Mouse (Mus musculus): ENCODE results near the gene Mfsd5. TPM values are rescaled to one million over a fixed set of nuclear protein-coding genes. Genes with fewer than 3 reads are reported as not detected.

The Mfsd5 gene
- polyA plus RNA-seq, 1 experiment from 2014 or later = 72.7 TPM

DNA sequence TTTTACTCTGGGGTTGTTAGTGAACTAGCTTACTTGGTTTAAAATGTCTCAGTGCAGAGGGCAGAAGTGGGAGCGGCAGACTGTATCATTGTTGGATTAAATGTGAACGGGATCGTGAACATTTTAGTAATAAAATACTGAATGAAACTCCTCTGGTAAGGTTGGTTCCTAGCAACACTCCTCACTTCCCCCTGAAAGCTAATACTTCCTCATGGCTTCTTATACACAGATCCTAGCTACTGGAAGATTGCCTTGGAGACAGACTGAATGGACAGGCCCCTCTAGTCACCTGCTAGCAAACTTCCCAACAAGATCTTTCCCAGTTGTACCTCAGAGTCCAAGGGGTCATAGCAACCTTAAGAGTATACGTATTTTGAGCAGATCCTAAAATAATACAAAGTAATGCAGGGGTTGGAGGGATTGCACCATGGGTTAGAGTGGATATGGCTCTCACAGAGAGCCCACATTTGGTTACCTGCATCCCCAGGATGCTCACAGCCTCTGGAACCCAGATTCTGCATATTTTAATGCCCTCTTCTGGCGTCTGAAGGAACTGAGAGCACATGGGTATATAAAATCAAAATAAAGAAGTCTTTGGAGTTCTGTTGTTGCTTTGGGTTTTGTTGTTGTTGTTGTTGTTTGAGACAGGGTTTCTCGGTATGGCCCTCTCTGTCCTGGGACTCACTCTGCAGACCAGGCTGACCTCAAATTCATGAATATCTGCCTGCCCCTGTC is 5.1 kb upstream of the Mfsd5 start:
- Histone ChIP-seq H3K4me1 (ENCODE audit: insufficient read depth, low read depth, low read length) (peaks cover 6% of the 10 kb centered on the region; the same call in 1 of the 2 replicates), H3K36me3 (ENCODE audit: insufficient read depth, low read length) (no peaks in the 10 kb centered on the region), H3K27me3 (replicated peaks; ENCODE audit: insufficient read depth, low read length) (no peaks in the 10 kb centered on the region), H3K27ac (ENCODE audit: low read length) (no peak overlapping the region), H3K9me3 (ENCODE audit: low read length) (no peaks in the 10 kb centered on the region), H3K9ac (replicated peaks; ENCODE audit: low read depth) (no peak overlapping the region), H3K4me3 (ENCODE audit: low read depth, low read length) (no peak overlapping the region), H3K4me2 (replicated peaks; ENCODE audit: low read depth, low read length) (no peak overlapping the region)
- WGBS = 70% methylated on average over 6 of the region's 6 CpGs
- TF ChIP-seq EP300 (IDR thresholded peaks at IDR 0.05) (no peak), CTCF (IDR thresholded peaks at IDR 0.05) (peak; percentile 46)
- no peak for DNase-seq (ENCODE audit: low spot score)
- ATAC-seq = no peak

DNA sequence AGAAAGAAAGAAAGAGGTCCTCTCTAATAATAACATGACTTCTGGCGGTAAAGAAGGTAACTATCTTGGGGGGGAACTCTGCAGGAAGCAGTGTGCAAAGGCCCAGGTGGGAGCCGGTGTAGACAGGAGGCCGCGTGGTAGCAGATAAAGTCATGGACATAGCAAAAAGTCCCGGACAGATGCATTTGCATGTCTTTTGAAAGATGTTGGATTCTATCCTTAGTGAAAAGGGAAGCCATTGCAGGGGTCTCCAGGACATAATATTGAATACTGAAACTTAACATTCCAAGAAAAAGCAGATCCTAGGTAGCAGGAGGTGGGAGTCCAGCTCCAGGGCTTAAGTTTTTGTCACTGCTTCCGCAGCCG is 545 bp upstream of the Mfsd5 start:
- TF ChIP-seq EP300 (IDR thresholded peaks at IDR 0.05) (no peak), CTCF (IDR thresholded peaks at IDR 0.05) (no peak)
- WGBS = 22% methylated on average over 7 of the region's 7 CpGs
- Histone ChIP-seq H3K27me3 (replicated peaks; ENCODE audit: insufficient read depth, low read length) (no peaks in the 10 kb centered on the region), H3K27ac (ENCODE audit: low read length) (peak overlapping the region; percentile 17; the same call in 1 of the 2 replicates), H3K4me1 (ENCODE audit: insufficient read depth, low read depth, low read length) (peaks cover 8% of the 10 kb centered on the region), H3K4me3 (ENCODE audit: low read depth, low read length) (peak overlapping the region; percentile 84), H3K9ac (replicated peaks; ENCODE audit: low read depth) (no peak overlapping the region), H3K9me3 (ENCODE audit: low read length) (no peaks in the 10 kb centered on the region), H3K4me2 (replicated peaks; ENCODE audit: low read depth, low read length) (peak overlapping the region; percentile 73), H3K36me3 (ENCODE audit: insufficient read depth, low read length) (no peaks in the 10 kb centered on the region)
- no peak for DNase-seq (ENCODE audit: low spot score)
- ATAC-seq = no peak

DNA sequence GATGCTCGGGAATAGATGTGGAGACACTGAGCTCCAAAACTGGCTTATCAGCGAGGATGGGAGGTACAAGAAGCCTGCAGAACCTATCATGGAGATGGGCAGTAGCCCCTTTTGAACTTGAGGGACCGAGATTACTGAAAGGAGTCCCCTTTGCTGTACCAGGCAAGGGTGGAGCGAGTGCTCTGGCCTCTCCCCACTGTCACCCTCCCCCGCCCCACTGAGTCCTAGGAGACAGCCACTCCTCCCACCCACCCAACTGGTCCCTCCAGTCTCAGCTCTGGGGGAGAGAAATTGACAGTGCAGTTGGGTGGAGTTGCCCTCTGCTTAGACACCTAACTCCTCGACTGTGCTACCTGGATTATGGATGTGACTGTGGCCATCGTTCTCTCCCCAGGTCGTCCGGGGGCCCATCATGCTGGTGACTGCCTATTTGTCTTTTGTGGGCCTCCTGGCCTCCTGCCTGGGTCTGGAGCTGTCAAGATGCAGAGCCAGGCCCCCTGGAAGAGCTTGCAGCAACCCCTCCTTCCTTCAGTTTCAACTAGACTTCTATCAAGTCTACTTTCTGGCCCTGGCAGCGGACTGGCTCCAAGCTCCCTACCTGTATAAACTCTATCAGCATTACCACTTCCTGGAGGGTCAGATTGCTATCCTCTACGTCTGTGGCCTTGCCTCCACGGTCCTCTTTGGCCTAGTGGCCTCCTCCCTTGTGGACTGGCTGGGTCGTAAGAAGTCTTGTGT is 698 bp downstream of the Mfsd5 start:
- H3K27me3 ChIP-seq (replicated peaks; ENCODE audit: insufficient read depth, low read length) = no peaks in the 10 kb centered on the region
- TF ChIP-seq EP300 (IDR thresholded peaks at IDR 0.05) (no peak), CTCF (IDR thresholded peaks at IDR 0.05) (no peak)
- H3K27ac ChIP-seq (ENCODE audit: low read length) = peak overlapping the region; percentile 88
- DNase-seq (ENCODE audit: low spot score) = no peak
- 18% methylated on average over 13 of the region's 13 CpGs for WGBS
- peak overlapping the region; percentile 60 for H3K9ac ChIP-seq (replicated peaks; ENCODE audit: low read depth)
- peak overlapping the region; percentile 73 for H3K4me2 ChIP-seq (replicated peaks; ENCODE audit: low read depth, low read length)
- H3K36me3 ChIP-seq (ENCODE audit: insufficient read depth, low read length) = no peaks in the 10 kb centered on the region
- H3K9me3 ChIP-seq (ENCODE audit: low read length) = no peaks in the 10 kb centered on the region
- H3K4me3 ChIP-seq (ENCODE audit: low read depth, low read length) = peak overlapping the region; percentile 84
- ATAC-seq = peak; percentile 19
- peaks cover 8% of the 10 kb centered on the region for H3K4me1 ChIP-seq (ENCODE audit: insufficient read depth, low read depth, low read length)

DNA sequence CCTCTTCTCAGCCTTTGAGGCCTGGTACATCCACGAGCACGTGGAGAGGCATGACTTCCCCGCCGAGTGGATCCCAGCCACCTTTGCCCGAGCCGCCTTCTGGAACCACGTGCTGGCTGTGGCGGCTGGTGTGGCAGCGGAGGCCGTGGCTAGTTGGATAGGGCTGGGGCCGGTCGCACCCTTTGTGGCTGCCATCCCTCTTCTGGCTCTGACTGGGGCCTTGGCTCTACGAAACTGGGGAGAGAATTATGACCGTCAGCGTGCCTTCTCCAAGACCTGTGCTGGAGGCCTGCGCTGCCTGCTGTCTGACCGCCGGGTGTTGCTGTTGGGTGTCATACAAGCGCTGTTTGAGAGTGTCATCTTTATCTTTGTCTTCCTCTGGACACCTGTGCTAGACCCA is 1.4 kb downstream of the Mfsd5 start:
- Histone ChIP-seq H3K4me3 (ENCODE audit: low read depth, low read length) (no peak overlapping the region), H3K9ac (replicated peaks; ENCODE audit: low read depth) (no peak overlapping the region), H3K27ac (ENCODE audit: low read length) (no peak overlapping the region), H3K36me3 (ENCODE audit: insufficient read depth, low read length) (no peaks in the 10 kb centered on the region), H3K4me2 (replicated peaks; ENCODE audit: low read depth, low read length) (no peak overlapping the region), H3K27me3 (replicated peaks; ENCODE audit: insufficient read depth, low read length) (no peaks in the 10 kb centered on the region), H3K9me3 (ENCODE audit: low read length) (no peaks in the 10 kb centered on the region), H3K4me1 (ENCODE audit: insufficient read depth, low read depth, low read length) (peaks cover 8% of the 10 kb centered on the region)
- 95% methylated on average over 19 of the region's 19 CpGs for WGBS
- TF ChIP-seq EP300 (IDR thresholded peaks at IDR 0.05) = no peak
- no peak for TF ChIP-seq CTCF (IDR thresholded peaks at IDR 0.05)
- no peak for DNase-seq (ENCODE audit: low spot score)
- ATAC-seq = no peak

DNA sequence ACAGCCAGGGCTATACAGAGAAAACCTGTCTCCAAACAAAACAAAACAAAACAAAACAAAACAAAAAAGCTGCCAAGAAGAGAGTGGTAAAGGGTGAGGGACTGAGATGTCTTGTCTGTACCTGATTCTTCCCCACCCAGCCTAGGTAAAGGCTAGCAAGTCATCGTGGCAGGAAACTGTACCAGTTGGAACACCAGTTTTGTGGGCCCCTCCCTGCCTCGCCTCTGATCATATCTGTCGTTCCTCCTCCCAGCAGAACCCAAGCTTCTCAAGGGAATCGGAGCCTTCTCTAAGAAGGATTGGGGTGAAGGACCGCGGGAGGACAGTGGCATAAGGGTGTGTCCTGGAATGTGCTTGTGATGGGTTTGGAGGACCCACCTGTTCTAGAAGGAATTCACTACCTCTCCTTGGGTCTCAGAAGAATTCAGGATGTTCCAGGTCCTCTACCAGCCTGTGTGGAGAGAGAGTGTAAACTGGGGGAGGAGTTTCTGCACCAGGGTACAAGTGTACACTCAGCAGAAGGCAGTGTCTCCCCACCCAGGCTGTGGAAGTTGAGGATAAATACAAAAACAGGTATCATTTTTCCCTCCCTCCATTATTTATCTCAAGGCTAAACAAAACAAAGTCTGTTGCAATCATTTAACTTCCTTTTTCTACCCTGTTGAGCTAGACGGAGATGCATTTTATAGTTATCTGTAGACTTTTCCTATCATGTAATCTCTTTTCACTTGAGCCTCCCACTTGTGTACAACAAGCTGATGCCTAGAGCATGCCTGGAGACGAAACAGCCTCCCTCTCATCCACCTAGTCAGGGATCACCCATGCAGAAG is 3.4 kb downstream of the Mfsd5 start:
- Histone ChIP-seq H3K4me3 (ENCODE audit: low read depth, low read length) (no peak overlapping the region), H3K4me2 (replicated peaks; ENCODE audit: low read depth, low read length) (no peak overlapping the region), H3K9me3 (ENCODE audit: low read length) (no peaks in the 10 kb centered on the region), H3K4me1 (ENCODE audit: insufficient read depth, low read depth, low read length) (peaks cover 8% of the 10 kb centered on the region), H3K9ac (replicated peaks; ENCODE audit: low read depth) (no peak overlapping the region), H3K27me3 (replicated peaks; ENCODE audit: insufficient read depth, low read length) (no peaks in the 10 kb centered on the region), H3K36me3 (ENCODE audit: insufficient read depth, low read length) (no peaks in the 10 kb centered on the region), H3K27ac (ENCODE audit: low read length) (no peak overlapping the region)
- ATAC-seq = no peak
- no peak for TF ChIP-seq EP300 (IDR thresholded peaks at IDR 0.05)
- TF ChIP-seq CTCF (IDR thresholded peaks at IDR 0.05) = no peak
- WGBS = 60% methylated on average over 8 of the region's 8 CpGs
- no peak for DNase-seq (ENCODE audit: low spot score)

DNA sequence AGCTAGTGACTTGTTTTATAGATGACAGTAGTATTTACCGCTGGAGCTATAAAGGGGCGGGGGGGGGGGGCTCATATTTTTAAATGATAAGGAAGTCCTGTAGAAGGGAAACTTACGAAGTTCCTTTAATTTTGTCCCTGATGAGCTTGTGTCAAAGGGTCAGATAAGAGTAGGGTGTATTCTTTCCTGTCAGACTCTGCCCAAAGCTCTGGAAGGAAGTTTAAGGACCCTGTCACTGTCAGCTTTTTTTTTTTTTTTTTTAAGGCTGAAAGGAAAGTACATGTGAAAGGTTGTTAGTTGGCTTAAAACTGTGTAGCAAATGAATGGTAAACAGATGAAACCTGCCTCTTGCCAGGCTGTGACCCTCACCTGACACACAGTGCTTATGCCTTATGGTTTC is 4.4 kb downstream of the Mfsd5 start:
- no peaks in the 10 kb centered on the region for H3K36me3 ChIP-seq (ENCODE audit: insufficient read depth, low read length)
- no peaks in the 10 kb centered on the region for H3K27me3 ChIP-seq (replicated peaks; ENCODE audit: insufficient read depth, low read length)
- no peak overlapping the region for H3K4me3 ChIP-seq (ENCODE audit: low read depth, low read length)
- no peak overlapping the region for H3K27ac ChIP-seq (ENCODE audit: low read length)
- H3K4me2 ChIP-seq (replicated peaks; ENCODE audit: low read depth, low read length) = no peak overlapping the region
- no peak overlapping the region for H3K9ac ChIP-seq (replicated peaks; ENCODE audit: low read depth)
- TF ChIP-seq EP300 (IDR thresholded peaks at IDR 0.05) (no peak), CTCF (IDR thresholded peaks at IDR 0.05) (no peak)
- DNase-seq (ENCODE audit: low spot score) (no peak), ATAC-seq (no peak)
- WGBS = 67% methylated on average over 3 of the region's 3 CpGs
- H3K4me1 ChIP-seq (ENCODE audit: insufficient read depth, low read depth, low read length) = peaks cover 8% of the 10 kb centered on the region
- H3K9me3 ChIP-seq (ENCODE audit: low read length) = no peaks in the 10 kb centered on the region
